Mouse (Mus musculus): ENCODE results near the gene Arl11. TPM values are rescaled to one million over a fixed set of nuclear protein-coding genes. Genes with fewer than 3 reads are reported as not detected.
"Not testable (repeated sequence)": the region's sequence is repeated elsewhere in the genome, so short reads cannot be mapped to it uniquely, and the experiment has no call there.

The Arl11 gene
- under 1 TPM; 0.48 to 0.68 TPM for total RNA-seq (2021)

- no peak for DNase-seq
These were observed at the start of gene Arl11 for GRCm38 (mm10) chr14:61309593-61309992. TSS of gene Arl11 (plus strand) at chr14:61309753.

GRCm38 (mm10) chr14:61267908-61268475, 41.6 kb upstream of the Arl11 start:
- peak; percentile 70 for DNase-seq

DNA sequence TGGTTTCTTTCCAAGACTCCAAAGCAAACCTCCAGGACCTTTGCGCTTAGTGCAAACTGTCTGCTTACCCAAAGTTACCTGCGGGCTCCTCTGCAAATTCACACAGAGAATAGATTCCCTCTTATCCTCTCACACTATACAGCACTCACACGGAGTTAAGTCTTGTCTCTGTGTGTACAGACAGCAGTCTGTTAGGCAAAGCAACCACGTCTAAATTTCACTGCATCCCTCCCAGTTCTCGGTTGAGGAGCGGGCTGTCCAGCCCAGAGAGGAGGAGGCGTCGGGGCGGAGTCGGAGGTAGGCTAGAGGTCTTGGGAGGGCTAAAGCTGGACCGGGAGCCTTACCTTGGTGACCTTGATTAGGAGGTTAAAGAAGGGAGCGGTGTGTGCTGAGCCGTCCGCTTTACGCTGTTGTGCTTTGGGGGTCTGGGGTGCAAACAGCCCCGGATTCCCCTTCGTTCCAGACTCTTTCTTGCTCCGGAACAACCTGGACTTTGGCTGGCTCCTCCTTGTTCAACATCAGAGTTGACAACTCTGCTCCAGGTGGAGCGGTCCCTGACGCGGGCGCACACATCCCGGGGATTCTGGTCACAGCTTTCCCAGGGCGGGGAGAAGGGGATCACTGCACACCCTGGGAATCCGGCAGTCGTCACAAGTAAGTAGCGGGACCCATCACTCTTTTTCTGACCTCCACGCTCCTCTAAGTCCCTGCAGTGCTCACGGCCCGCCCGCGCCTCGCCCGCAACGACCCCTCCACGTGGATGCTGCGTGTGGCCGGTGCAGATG, 34.9 kb upstream of the Arl11 start:
- DNase-seq: no peak

DNA sequence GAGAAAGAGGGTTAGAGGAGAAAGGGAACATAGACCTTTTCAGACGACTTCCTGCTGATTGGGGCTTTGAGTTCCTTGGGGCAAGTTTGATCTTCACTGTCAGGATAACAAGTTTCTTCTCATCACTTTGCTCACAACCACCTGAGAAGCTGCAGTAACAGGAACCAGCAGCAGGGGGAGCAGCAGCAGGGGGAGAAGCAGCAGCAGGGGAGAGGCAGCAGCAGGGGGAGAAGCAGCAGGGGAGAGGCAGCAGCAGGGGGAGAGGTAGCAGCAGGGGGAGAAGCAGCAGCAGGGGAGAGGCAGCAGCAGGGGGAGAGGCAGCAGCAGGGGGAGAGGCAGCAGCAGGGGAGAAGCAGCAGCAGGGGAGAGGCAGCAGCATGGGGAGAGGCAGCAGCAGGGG, 32.3 kb upstream of the Arl11 start:
- peak; percentile 75 for DNase-seq

GRCm38 (mm10) chr14:61278676-61279300, 30.8 kb upstream of the Arl11 start:
- DNase-seq: no peak

- DNase-seq: no peak
These were observed 20.8 kb upstream of the Arl11 start for GRCm38 (mm10) chr14:61288606-61289286.

- peak; percentile 46 for DNase-seq
These were observed 18.9 kb upstream of the Arl11 start for GRCm38 (mm10) chr14:61290664-61291063.

DNA sequence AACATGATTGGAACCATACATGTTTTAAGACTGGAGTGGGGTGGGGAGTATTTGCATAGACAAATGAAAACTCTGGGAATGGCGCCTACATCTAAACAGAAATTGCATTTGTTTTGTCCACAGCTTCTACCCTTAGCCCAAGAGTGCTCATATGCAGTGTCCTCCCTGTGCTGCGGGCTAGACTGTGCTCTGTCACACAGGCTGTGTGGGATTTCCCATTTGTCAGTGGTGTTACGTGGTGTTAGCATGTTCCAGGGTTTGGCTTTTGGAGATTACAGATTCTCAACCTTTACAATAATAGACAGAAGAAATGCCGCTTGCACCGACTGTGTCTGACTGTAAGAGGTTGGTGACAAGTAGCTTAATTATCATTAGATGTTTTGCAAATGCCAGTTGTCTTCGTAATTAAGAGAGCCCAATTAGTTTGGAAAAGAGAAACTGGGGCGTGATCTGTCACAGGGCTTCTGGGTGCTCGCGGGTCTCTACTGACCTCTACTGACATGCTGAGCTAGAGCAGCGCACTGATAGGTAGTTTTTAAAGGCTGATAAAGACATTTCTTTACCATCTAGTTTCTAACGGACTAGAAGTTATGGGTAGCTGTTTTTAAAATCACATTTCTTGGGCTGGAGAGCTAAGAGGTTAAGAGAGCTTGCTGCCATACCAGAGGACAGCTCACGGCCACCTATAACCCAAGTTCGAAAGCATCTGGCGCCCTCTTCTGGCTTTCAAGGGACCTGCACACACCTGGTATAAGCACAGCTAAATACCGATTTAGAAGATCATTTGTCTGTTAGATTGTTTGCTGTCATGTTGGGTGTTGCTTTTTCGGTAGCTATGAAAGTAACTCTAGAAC, 15.4 kb upstream of the Arl11 start:
- peak; percentile 77 for DNase-seq

GRCm38 (mm10) chr14:61294738-61295079, 14.8 kb upstream of the Arl11 start:
- DNase-seq: peak; percentile 71

- DNase-seq: no peak
These were observed 9.7 kb upstream of the Arl11 start for GRCm38 (mm10) chr14:61299810-61300209.

GRCm38 (mm10) chr14:61301323-61301722, 8.2 kb upstream of the Arl11 start:
- DNase-seq: no peak

DNA sequence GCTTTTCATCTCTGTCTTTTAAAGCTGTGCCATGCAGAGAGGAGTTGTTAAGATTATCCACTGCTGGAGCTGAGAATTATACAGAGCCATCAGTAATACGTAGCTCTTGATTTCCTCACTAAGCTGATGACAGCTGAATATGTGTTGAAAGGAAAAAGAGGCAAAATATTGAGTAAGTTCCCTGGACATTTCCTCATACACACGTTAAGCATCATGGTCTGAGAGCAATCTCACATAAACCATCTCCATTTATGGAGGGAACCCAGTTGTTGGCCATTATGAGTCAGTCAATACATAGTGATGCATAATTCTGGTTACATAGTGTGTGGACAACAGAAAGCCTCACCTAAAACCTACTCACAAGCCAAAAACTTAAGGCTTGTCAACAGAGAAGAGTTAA, 7.1 kb upstream of the Arl11 start:
- no peak for DNase-seq

DNA sequence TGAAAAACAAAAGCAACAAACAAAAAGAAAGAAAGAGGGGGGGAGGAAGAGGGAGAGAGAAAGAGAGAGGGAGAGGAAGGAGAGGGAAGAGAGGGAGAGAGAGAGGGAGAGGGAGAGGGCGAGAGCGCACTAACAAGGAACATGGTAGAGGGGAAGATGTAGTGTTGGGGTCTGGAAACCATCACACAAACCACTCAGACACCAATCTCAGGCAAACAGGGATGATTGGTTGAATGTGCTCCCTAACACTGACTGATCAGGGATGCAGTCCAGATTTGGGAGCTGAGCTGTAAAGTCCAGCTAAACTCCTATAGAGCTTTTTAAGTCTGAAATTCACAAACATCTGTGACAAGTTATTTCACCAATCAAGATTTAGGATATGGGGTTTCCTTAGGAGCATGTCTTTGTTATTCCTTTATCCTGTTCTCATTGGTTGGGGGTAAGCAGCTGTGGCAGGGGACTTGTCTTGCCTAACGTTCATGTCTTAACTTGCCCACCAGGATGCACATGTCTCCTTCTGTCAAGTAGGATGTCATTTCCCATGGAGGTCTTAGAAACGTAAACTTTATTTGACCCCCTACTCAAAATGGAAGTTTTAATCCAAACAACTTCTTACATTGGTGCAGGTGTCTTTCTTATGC, 5.5 kb upstream of the Arl11 start:
- no peak for DNase-seq

GRCm38 (mm10) chr14:61310036-61310772, 651 bp downstream of the Arl11 start:
- no peak for DNase-seq

GRCm38 (mm10) chr14:61310963-61311362, 1.4 kb downstream of the Arl11 start:
- DNase-seq: peak; percentile 56

DNA sequence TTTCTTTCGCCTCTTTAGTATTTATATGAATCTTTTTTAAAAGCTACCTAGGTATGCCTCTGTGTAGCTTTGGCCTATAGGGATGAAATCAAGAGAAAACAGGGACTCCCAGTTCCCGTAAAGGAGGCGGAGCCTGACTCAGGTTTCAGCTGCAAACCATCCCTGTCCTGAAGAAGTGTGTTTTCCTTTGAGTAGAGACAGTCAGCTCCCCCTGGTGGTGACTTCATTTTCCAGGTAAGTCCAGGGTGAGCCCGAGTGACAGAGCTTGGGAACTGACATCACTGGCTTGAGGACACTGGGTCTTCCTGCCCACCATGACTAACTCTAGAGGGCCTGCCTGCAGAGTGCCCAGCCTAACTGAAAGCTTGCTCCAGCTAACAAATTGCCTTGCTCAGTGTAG, 7.3 kb downstream of the Arl11 start:
- peak; percentile 61 for DNase-seq

- no peak for DNase-seq
These were observed 11.2 kb downstream of the Arl11 start for GRCm38 (mm10) chr14:61320765-61321164.

- no peak for DNase-seq
These were observed 11.6 kb downstream of the Arl11 start for GRCm38 (mm10) chr14:61321200-61321599.

DNA sequence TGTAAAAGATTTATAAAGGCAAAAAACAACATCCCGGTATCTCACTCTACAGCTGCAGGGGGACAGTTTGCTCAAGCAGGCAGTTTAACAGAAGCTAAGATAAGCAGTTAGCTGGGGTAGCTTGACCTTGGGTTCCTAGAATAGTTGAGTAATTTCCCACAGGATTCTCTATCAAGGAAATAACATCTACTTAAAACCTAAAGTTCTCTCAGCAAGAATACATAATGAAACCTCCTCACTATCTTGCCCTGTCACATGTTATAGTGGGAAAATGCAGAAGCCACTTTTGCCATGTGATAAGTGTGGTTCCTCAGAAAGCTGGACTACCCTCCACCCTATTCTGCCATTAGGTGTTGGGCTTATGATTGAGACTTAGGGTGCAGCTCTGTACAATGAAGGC, 13.2 kb downstream of the Arl11 start:
- DNase-seq: no peak

- DNase-seq: not testable (repeated sequence)
These were observed 17.5 kb downstream of the Arl11 start for GRCm38 (mm10) chr14:61327007-61327406.
